Mouse (Mus musculus) liver, embryonic 13.5 days (tissue): ENCODE measurements at regions not wholly inside any gene's neighbourhood (a gene's known extent, or its start where the extent isn't known, plus 50 kb on each side); places are given as distances from the start of the nearest gene placed in this dataset.
"Not testable (repeated sequence)": the region's sequence is repeated elsewhere in the genome, so short reads cannot be mapped to it uniquely, and the experiment has no call there.

Experiments
- ATAC-seq: fragments of 200-750 bp; cut with Nextera tagmentation; 2 replicates; pipeline ENCODE4 v1.8.0; 2017; ENCODE audit warnings: low read depth, mild to moderate bottlenecking, moderate number of reproducible peaks, moderate library complexity
- DNase-seq: peaks from one replicate; pipeline ENCODE4 v3.0.0; 2022
- H3K27ac ChIP-seq: fragments of 300-500 bp; sonication (generic); 2 replicates; pipeline ENCODE4 v1.5.1; 2015; ENCODE audit warnings: moderate library complexity, mild to moderate bottlenecking, inconsistent platforms
- H3K27me3 ChIP-seq: fragments of 300-500 bp; sonication (generic); 2 replicates; pipeline ENCODE4 v1.6.1; 2015; ENCODE audit warnings: mild to moderate bottlenecking, inconsistent platforms
- H3K36me3 ChIP-seq: fragments of 300-500 bp; sonication (generic); 2 replicates; pipeline ENCODE4 v1.6.1; 2015; ENCODE audit warnings: mild to moderate bottlenecking, inconsistent platforms
- H3K4me1 ChIP-seq: fragments of 300-500 bp; sonication (generic); replicated peaks from 2 replicates; pipeline ENCODE4 v1.6.1; 2015; ENCODE audit warnings: inconsistent platforms
- H3K4me2 ChIP-seq: fragments of 300-500 bp; sonication (generic); 2 replicates; pipeline ENCODE4 v1.6.1; 2015; ENCODE audit warnings: inconsistent platforms, mild to moderate bottlenecking, moderate library complexity
- H3K4me3 ChIP-seq: fragments of 300-500 bp; sonication (generic); replicated peaks from 2 replicates; pipeline ENCODE4 v1.5.1; 2015; ENCODE audit warnings: mild to moderate bottlenecking, inconsistent platforms
- H3K9ac ChIP-seq: fragments of 300-500 bp; sonication (generic); 2 replicates; pipeline ENCODE4 v1.6.1; 2015; ENCODE audit warnings: mild to moderate bottlenecking, inconsistent platforms
- H3K9me3 ChIP-seq: fragments of 300-500 bp; sonication (generic); replicated peaks from 2 replicates; pipeline ENCODE4 v1.6.1; 2016; ENCODE audit warnings: inconsistent platforms
- WGBS: fragments of 180-500 bp; shearing (Covaris S2); methylation state at CpG from one replicate; pipeline ENCODE4 v1.1.7; 2015; ENCODE audit not compliant: insufficient replicate concordance; 5-methylcytosine and 5-hydroxymethylcytosine counted together

- 76% methylated on average over 7 of the region's 7 CpGs for WGBS
- DNase-seq: no peak
- H3K4me1 ChIP-seq: no peaks in the 10 kb centered on the region
These were observed 186.8 kb downstream of the 1810013L24Rik start for GRCm38 (mm10) chr16:9016762-9017086.

GRCm38 (mm10) chr16:9030717-9031116, 200.8 kb downstream of the 1810013L24Rik start:
- 59% methylated on average over 4 of the region's 4 CpGs for WGBS
- Histone ChIP-seq H3K4me2 (no peak overlapping the region), H3K4me3 (no peak overlapping the region), H3K27me3 (no peaks in the 10 kb centered on the region), H3K36me3 (no peaks in the 10 kb centered on the region), H3K27ac (no peak overlapping the region), H3K9me3 (no peaks in the 10 kb centered on the region), H3K9ac (no peak overlapping the region), H3K4me1 (no peaks in the 10 kb centered on the region)
- DNase-seq (no peak), ATAC-seq (no peak)

More at GRCm38 (mm10) chr16:9016762-9017086, 186.8 kb downstream of the 1810013L24Rik start:
- H3K9ac ChIP-seq: no peak overlapping the region
- H3K4me3 ChIP-seq: no peak overlapping the region
- no peaks in the 10 kb centered on the region for H3K27me3 ChIP-seq
- H3K4me2 ChIP-seq: no peak overlapping the region
- no peak overlapping the region for H3K27ac ChIP-seq
- no peak for ATAC-seq
- H3K9me3 ChIP-seq: no peaks in the 10 kb centered on the region
- no peaks in the 10 kb centered on the region for H3K36me3 ChIP-seq

GRCm38 (mm10) chr16:9043271-9043670, 213.4 kb downstream of the 1810013L24Rik start:
- Histone ChIP-seq H3K27ac (no peak overlapping the region), H3K4me3 (no peak overlapping the region), H3K9me3 (no peaks in the 10 kb centered on the region), H3K27me3 (no peaks in the 10 kb centered on the region), H3K4me1 (peaks cover 6% of the 10 kb centered on the region; the same call in 1 of the 2 replicates), H3K9ac (no peak overlapping the region), H3K36me3 (no peaks in the 10 kb centered on the region), H3K4me2 (no peak overlapping the region)
- no peak for DNase-seq
- 63% methylated on average over 6 of the region's 6 CpGs for WGBS
- no peak for ATAC-seq

DNA sequence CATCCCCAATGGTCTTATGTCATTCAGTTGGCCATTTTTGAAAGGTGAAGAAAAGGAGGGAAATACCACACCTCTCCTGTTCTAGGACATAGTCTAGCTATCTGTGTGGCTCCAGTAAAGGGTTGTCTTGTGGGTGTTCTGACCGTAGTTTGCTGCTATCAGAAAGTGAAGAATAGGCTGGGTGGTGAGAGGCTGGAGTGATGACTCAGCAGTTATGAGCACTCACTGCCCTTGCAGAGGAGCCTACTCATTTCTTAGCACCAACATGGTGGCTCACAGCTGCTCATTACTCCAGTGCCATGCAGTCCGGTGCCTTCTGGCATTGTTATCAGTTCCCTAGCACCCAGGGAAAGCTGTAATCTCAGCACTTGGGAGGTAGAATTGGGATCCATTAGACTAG, 217.0 kb downstream of the 1810013L24Rik start:
- H3K4me1 ChIP-seq: peaks cover 6% of the 10 kb centered on the region; the same call in 1 of the 2 replicates
- H3K27ac ChIP-seq: peak overlapping the region; percentile 18; the same call in 1 of the 2 replicates
- H3K9me3 ChIP-seq: no peaks in the 10 kb centered on the region
- DNase-seq: peak; percentile 24
- H3K4me2 ChIP-seq: no peak overlapping the region
- H3K36me3 ChIP-seq: no peaks in the 10 kb centered on the region
- 53% methylated on average over 2 of the region's 2 CpGs for WGBS
- ATAC-seq: peak; percentile 78
- no peak overlapping the region for H3K9ac ChIP-seq
- no peaks in the 10 kb centered on the region for H3K27me3 ChIP-seq
- no peak overlapping the region for H3K4me3 ChIP-seq

GRCm38 (mm10) chr16:9054415-9054814, 224.5 kb downstream of the 1810013L24Rik start:
- Histone ChIP-seq H3K36me3 (no peaks in the 10 kb centered on the region), H3K27me3 (no peaks in the 10 kb centered on the region), H3K4me2 (no peak overlapping the region), H3K9ac (no peak overlapping the region), H3K4me3 (no peak overlapping the region), H3K27ac (no peak overlapping the region), H3K4me1 (no peaks in the 10 kb centered on the region), H3K9me3 (no peaks in the 10 kb centered on the region)
- WGBS: 58% methylated on average over 4 of the region's 4 CpGs
- DNase-seq (no peak), ATAC-seq (no peak)

DNA sequence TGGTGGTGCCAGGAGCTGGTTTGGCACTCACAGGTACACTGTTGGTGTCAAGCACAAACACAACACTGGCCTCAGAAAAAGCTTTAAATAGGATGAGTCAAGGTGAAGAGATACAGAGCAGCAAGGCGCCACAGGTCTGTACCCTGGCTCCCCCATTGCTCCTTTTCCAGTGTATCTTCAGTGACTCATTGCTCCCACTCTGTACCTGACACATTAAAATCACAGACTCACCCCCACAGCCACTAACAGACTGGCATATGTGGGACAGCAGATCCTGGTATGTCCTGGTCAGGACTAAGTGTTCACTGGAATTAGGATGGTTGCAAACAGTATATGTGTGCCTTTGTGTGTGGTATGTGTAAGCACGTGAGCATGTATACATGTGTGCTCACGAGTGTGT, 226.5 kb downstream of the 1810013L24Rik start:
- H3K27me3 ChIP-seq: no peaks in the 10 kb centered on the region
- H3K4me2 ChIP-seq: no peak overlapping the region
- H3K27ac ChIP-seq: no peak overlapping the region
- H3K9me3 ChIP-seq: no peaks in the 10 kb centered on the region
- H3K4me1 ChIP-seq: no peaks in the 10 kb centered on the region
- no peak overlapping the region for H3K4me3 ChIP-seq
- WGBS: 64% methylated on average over 3 of the region's 3 CpGs
- no peak for DNase-seq
- no peak for ATAC-seq
- H3K9ac ChIP-seq: no peak overlapping the region
- no peaks in the 10 kb centered on the region for H3K36me3 ChIP-seq

- no peak overlapping the region for H3K4me3 ChIP-seq
- WGBS: 80% methylated on average over 4 of the region's 4 CpGs
- no peak overlapping the region for H3K9ac ChIP-seq
- H3K27me3 ChIP-seq: no peaks in the 10 kb centered on the region
- ATAC-seq (no peak), DNase-seq (no peak)
- H3K36me3 ChIP-seq: no peaks in the 10 kb centered on the region
- H3K27ac ChIP-seq: no peak overlapping the region
- H3K4me1 ChIP-seq: no peaks in the 10 kb centered on the region
- no peak overlapping the region for H3K4me2 ChIP-seq
- H3K9me3 ChIP-seq: no peaks in the 10 kb centered on the region
These were observed 241.6 kb downstream of the 1810013L24Rik start for GRCm38 (mm10) chr16:9071526-9071925.

DNA sequence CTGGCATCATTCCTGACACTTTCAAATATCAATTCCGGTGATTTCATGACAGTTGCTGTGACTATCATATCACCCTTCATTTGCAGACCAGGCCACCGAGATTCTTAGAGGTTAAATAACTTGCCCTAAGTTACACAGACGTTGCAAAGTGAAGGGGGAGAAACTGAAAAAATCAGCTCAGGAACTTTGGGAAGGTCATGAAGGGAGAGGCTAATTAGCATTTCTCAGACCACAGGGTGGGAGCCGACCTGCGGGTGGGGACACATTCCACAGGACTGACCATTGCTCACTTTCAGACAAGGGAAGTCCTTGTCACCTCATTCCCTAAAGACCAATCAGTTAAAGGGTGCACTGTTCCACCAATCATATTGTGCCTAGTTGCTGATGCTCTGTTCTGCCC, 242.1 kb downstream of the 1810013L24Rik start:
- not testable (repeated sequence) for H3K4me2 ChIP-seq, H3K36me3 ChIP-seq, H3K9ac ChIP-seq, H3K27ac ChIP-seq, H3K27me3 ChIP-seq, H3K4me3 ChIP-seq, H3K4me1 ChIP-seq, DNase-seq, H3K9me3 ChIP-seq, ATAC-seq
- WGBS: 72% methylated on average over 5 of the region's 5 CpGs

DNA sequence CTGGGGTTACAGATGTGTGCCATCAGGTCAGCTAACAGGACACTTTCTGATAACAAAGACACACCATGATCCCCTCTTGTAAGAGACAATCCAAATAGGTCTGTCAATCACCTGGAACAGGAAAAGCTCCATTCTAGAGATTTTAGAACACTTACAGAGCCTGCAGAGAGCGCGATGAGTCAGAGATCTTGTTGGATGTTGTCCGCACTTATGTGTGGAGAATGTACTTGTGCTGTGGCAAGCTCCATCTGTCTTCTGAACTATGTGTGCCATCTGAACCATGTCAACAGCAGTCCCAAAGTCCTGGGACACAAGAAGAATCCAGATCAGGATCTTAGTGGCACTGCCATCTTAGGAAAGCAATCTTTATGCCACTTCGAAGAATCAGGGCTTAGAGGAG, 244.4 kb downstream of the 1810013L24Rik start:
- H3K27ac ChIP-seq: no peak overlapping the region
- H3K9me3 ChIP-seq: no peaks in the 10 kb centered on the region
- no peaks in the 10 kb centered on the region for H3K4me1 ChIP-seq
- no peaks in the 10 kb centered on the region for H3K27me3 ChIP-seq
- ATAC-seq (no peak), DNase-seq (no peak)
- no peaks in the 10 kb centered on the region for H3K36me3 ChIP-seq
- 73% methylated on average over 4 of the region's 4 CpGs for WGBS
- H3K4me2 ChIP-seq: no peak overlapping the region
- H3K4me3 ChIP-seq: no peak overlapping the region
- H3K9ac ChIP-seq: no peak overlapping the region

- H3K36me3 ChIP-seq: no peaks in the 10 kb centered on the region
- H3K4me3 ChIP-seq: no peak overlapping the region
- H3K9ac ChIP-seq: no peak overlapping the region
- H3K9me3 ChIP-seq: no peaks in the 10 kb centered on the region
- no peaks in the 10 kb centered on the region for H3K27me3 ChIP-seq
- no peak for DNase-seq
- H3K4me2 ChIP-seq: no peak overlapping the region
- WGBS: 62% methylated on average over 2 of the region's 2 CpGs
- no peaks in the 10 kb centered on the region for H3K4me1 ChIP-seq
- ATAC-seq: no peak
- H3K27ac ChIP-seq: no peak overlapping the region
These were observed 247.6 kb downstream of the 1810013L24Rik start for GRCm38 (mm10) chr16:9077451-9077850.

DNA sequence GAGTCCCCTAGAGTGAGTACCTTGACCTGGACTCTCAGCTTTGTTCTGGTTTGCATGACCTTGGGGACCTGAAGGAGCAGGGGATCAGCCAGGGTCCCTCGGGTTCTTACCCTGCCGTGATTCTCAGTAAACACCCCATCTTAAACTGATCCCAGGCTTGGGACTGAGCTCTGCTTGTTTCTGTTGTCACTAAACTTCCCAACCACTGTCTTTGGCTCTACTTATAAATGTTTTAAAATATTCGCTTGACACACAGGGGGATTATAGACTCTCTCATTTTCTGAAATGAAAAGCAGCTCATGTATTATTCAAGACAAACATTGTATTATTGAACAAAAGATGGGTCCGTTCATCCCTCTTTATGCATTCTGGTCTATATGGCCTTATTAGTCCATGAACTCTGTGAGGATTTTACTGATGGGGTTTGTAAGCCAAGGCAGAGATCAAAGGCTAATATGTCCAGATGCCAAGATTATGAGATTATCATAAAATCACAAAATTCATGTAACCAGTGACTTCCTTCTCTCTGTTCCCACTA, 248.6 kb downstream of the 1810013L24Rik start:
- Histone ChIP-seq H3K27me3 (no peaks in the 10 kb centered on the region), H3K9me3 (no peaks in the 10 kb centered on the region), H3K4me2 (no peak overlapping the region), H3K9ac (no peak overlapping the region), H3K4me1 (peaks cover 1% of the 10 kb centered on the region), H3K4me3 (no peak overlapping the region), H3K27ac (no peak overlapping the region), H3K36me3 (no peaks in the 10 kb centered on the region)
- 69% methylated on average over 4 of the region's 4 CpGs for WGBS
- ATAC-seq (no peak), DNase-seq (no peak)

DNA sequence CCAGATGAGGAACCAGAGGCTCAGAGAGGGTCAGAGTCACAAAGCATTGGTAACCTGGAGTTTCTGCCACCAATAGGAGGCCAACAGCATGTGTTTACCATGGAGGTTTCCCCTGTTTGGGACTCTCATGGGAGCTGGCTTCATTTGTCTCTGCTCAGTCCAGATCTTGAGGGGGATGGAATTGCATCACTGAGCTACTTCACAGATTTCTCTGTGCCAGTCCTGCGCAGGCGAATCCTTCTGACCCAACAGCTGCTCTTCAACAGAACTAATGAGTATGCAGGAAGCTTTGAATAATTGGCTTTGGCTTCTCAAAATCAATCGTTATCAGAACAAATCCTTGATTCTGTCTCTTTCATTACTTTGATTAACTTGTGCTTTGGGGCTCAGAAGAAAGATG, 253.1 kb downstream of the 1810013L24Rik start:
- DNase-seq (no peak), ATAC-seq (no peak)
- no peaks in the 10 kb centered on the region for H3K27me3 ChIP-seq
- peaks cover 40% of the 10 kb centered on the region for H3K4me1 ChIP-seq
- no peak overlapping the region for H3K4me2 ChIP-seq
- 82% methylated on average over 3 of the region's 3 CpGs for WGBS
- H3K9me3 ChIP-seq: no peaks in the 10 kb centered on the region
- no peaks in the 10 kb centered on the region for H3K36me3 ChIP-seq
- H3K9ac ChIP-seq: no peak overlapping the region
- H3K4me3 ChIP-seq: no peak overlapping the region
- H3K27ac ChIP-seq: no peak overlapping the region; the same call in 1 of the 2 replicates
